In genomic region chr11:24128001-24128400, GRCm38 (mm10) we compare ENCODE assay signal across 18 mouse cellular contexts. TPM values are rescaled to one million over a fixed set of nuclear protein-coding genes. Genes with fewer than 3 reads are reported as not detected.
DNase-seq lines count a peak whose midpoint lies in the region; ATAC-seq and TF ChIP-seq lines count a peak whose summit lies in the region.
"Had no signal": no experiment of that assay in that cellular context is flagged by ENCODE, and none has a peak within 500 bp of the region (broad histone marks: within the 10 kb centered on the region; RNA-seq: fewer than 3 reads in every experiment).

No protein-coding gene starts in this region.

- no peak overlapping the region for H3K4me2 ChIP-seq in forebrain, postnatal 0 days (ENCODE audit: low read depth)
- H3K4me2 ChIP-seq in limb, embryonic 12.5 days: no peak overlapping the region
- H3K4me2 ChIP-seq in liver, embryonic 13.5 days: no peak overlapping the region
- H3K4me2 ChIP-seq in kidney, embryonic 14.5 days (replicated peaks; ENCODE audit: low read depth, low read length): no peak overlapping the region
- H3K4me2 ChIP-seq: heart, embryonic 12.5 days; lung, embryonic 14.5 days had no signal

- peaks cover 28% of the 10 kb centered on the region for H3K36me3 ChIP-seq in forebrain, embryonic 10.5 days (replicated peaks)
- peaks cover 7% of the 10 kb centered on the region for H3K36me3 ChIP-seq in forebrain, postnatal 0 days (ENCODE audit: insufficient read depth)
- peaks cover 53% of the 10 kb centered on the region for H3K36me3 ChIP-seq in limb, embryonic 12.5 days
- peaks cover 64% of the 10 kb centered on the region for H3K36me3 ChIP-seq in limb, embryonic 10.5 days
- peaks cover 37% of the 10 kb centered on the region for H3K36me3 ChIP-seq in liver, embryonic 13.5 days
- no peaks in the 10 kb centered on the region for H3K36me3 ChIP-seq in kidney, embryonic 14.5 days (ENCODE audit: control insufficient read depth, insufficient read depth, low read length)
- H3K36me3 ChIP-seq: heart, embryonic 12.5 days had no signal

- no peak overlapping the region for H3K9ac ChIP-seq in forebrain, postnatal 0 days
- no peak overlapping the region for H3K9ac ChIP-seq in limb, embryonic 12.5 days (replicated peaks)
- peak overlapping the region; percentile 60 for H3K9ac ChIP-seq in liver, embryonic 13.5 days
- H3K9ac ChIP-seq in kidney, embryonic 14.5 days (ENCODE audit: low read depth, low read length): no peak overlapping the region
- H3K9ac ChIP-seq: heart, embryonic 12.5 days; lung, embryonic 14.5 days had no signal

- 51% methylated on average over 2 of the region's 2 CpGs for WGBS in forebrain, embryonic 10.5 days
- WGBS in forebrain, postnatal 0 days: 47% methylated on average over 2 of the region's 2 CpGs
- WGBS in limb, embryonic 12.5 days: 58% methylated on average over 2 of the region's 2 CpGs
- 64% methylated on average over 2 of the region's 2 CpGs for WGBS in limb, embryonic 10.5 days
- 41% methylated on average over 2 of the region's 2 CpGs for WGBS in bone marrow, adult 2 months
- WGBS in liver, embryonic 13.5 days (ENCODE audit: insufficient replicate concordance): 57% methylated on average over 2 of the region's 2 CpGs
- 38% methylated on average over 2 of the region's 2 CpGs for WGBS in kidney, embryonic 14.5 days

- H3K4me1 ChIP-seq in forebrain, embryonic 10.5 days: peaks cover 33% of the 10 kb centered on the region
- H3K4me1 ChIP-seq in forebrain, postnatal 0 days (ENCODE audit: insufficient read depth): no peaks in the 10 kb centered on the region
- peaks cover 44% of the 10 kb centered on the region for H3K4me1 ChIP-seq in limb, embryonic 12.5 days (replicated peaks)
- peaks cover 20% of the 10 kb centered on the region for H3K4me1 ChIP-seq in limb, embryonic 10.5 days
- H3K4me1 ChIP-seq in bone marrow, adult 2 months (ENCODE audit: control insufficient read depth, insufficient read depth, low read length): peaks cover 24% of the 10 kb centered on the region
- peaks cover 99% of the 10 kb centered on the region for H3K4me1 ChIP-seq in liver, embryonic 13.5 days (replicated peaks)
- H3K4me1 ChIP-seq in kidney, embryonic 14.5 days (ENCODE audit: control insufficient read depth, insufficient read depth, low read length): no peaks in the 10 kb centered on the region

- no peak for DNase-seq in forebrain, embryonic 10.5 days (ENCODE audit: extremely low spot score, low spot score)
- no peak for DNase-seq in forebrain, postnatal 0 days
- DNase-seq in limb, embryonic 10.5 days (ENCODE audit: low spot score): no peak
- no peak for DNase-seq in liver, embryonic 13.5 days
- no peak for DNase-seq in kidney, postnatal 14 days
- DNase-seq: adrenal gland, postnatal 10 days; cerebellum, postnatal 10 days; gastrocnemius, postnatal 10 days; kidney, adult 9 months; lung, embryonic 14.5 days; right cerebral cortex, postnatal 4 days had no signal

- TF ChIP-seq CTCF in forebrain, postnatal 0 days (IDR thresholded peaks at IDR 0.05; ENCODE audit: low read depth): no peak
- TF ChIP-seq CTCF in bone marrow, adult 2 months (IDR thresholded peaks at IDR 0.05; ENCODE audit: control insufficient read depth, insufficient read depth, low read length): no peak

- no peaks in the 10 kb centered on the region for H3K27me3 ChIP-seq in forebrain, embryonic 10.5 days (ENCODE audit: poor library complexity, severe bottlenecking)
- no peaks in the 10 kb centered on the region for H3K27me3 ChIP-seq in forebrain, postnatal 0 days (ENCODE audit: insufficient read depth, low read length)
- no peaks in the 10 kb centered on the region for H3K27me3 ChIP-seq in limb, embryonic 12.5 days
- no peaks in the 10 kb centered on the region for H3K27me3 ChIP-seq in limb, embryonic 10.5 days (ENCODE audit: low read depth, poor library complexity, severe bottlenecking)
- no peaks in the 10 kb centered on the region for H3K27me3 ChIP-seq in liver, embryonic 13.5 days
- no peaks in the 10 kb centered on the region for H3K27me3 ChIP-seq in kidney, embryonic 14.5 days (ENCODE audit: control insufficient read depth, insufficient read depth, low read length)
- H3K27me3 ChIP-seq: heart, embryonic 12.5 days had no signal

- H3K27ac ChIP-seq in forebrain, embryonic 10.5 days: peak overlapping the region; percentile 51
- H3K27ac ChIP-seq in forebrain, postnatal 0 days (ENCODE audit: low read depth, low read length): no peak overlapping the region
- H3K27ac ChIP-seq in limb, embryonic 12.5 days: peak overlapping the region; percentile 7; the same call in 1 of the 2 replicates
- no peak overlapping the region for H3K27ac ChIP-seq in limb, embryonic 10.5 days
- H3K27ac ChIP-seq in bone marrow, adult 2 months (ENCODE audit: control insufficient read depth, insufficient read depth, low read depth, low read length, poor library complexity): peak overlapping the region; percentile 31
- H3K27ac ChIP-seq in liver, embryonic 13.5 days: peak overlapping the region; percentile 92
- no peak overlapping the region for H3K27ac ChIP-seq in kidney, embryonic 14.5 days (ENCODE audit: low read depth, low read length)

- H3K4me3 ChIP-seq in forebrain, embryonic 10.5 days: no peak overlapping the region
- no peak overlapping the region for H3K4me3 ChIP-seq in forebrain, postnatal 0 days (ENCODE audit: low read depth, low read length)
- no peak overlapping the region for H3K4me3 ChIP-seq in limb, embryonic 12.5 days (replicated peaks)
- H3K4me3 ChIP-seq in limb, embryonic 10.5 days: no peak overlapping the region
- no peak overlapping the region for H3K4me3 ChIP-seq in bone marrow, adult 2 months (replicated peaks; ENCODE audit: control insufficient read depth, low read depth, low read length)
- H3K4me3 ChIP-seq in liver, embryonic 13.5 days (replicated peaks): no peak overlapping the region
- H3K4me3 ChIP-seq in kidney, embryonic 14.5 days (ENCODE audit: low read length): no peak overlapping the region
- H3K4me3 ChIP-seq: heart, embryonic 12.5 days; myocyte had no signal

- H3K9me3 ChIP-seq in forebrain, embryonic 10.5 days: no peaks in the 10 kb centered on the region
- H3K9me3 ChIP-seq in forebrain, postnatal 0 days (ENCODE audit: low read length): no peaks in the 10 kb centered on the region
- H3K9me3 ChIP-seq in limb, embryonic 12.5 days: no peaks in the 10 kb centered on the region
- no peaks in the 10 kb centered on the region for H3K9me3 ChIP-seq in limb, embryonic 10.5 days (replicated peaks)
- H3K9me3 ChIP-seq in liver, embryonic 13.5 days (replicated peaks): no peaks in the 10 kb centered on the region
- no peaks in the 10 kb centered on the region for H3K9me3 ChIP-seq in kidney, embryonic 14.5 days (ENCODE audit: control insufficient read depth, low read length)
- H3K9me3 ChIP-seq: heart, embryonic 12.5 days had no signal

- no peak for ATAC-seq in forebrain, postnatal 0 days
- ATAC-seq in limb, embryonic 12.5 days (ENCODE audit: insufficient number of reproducible peaks, insufficient read depth, low FRiP score, low TSS enrichment, low read depth): no peak
- no peak for ATAC-seq in liver, embryonic 13.5 days (ENCODE audit: low read depth)
- no peak for ATAC-seq in kidney, embryonic 14.5 days (ENCODE audit: low FRiP score, low TSS enrichment)

- no peak for TF ChIP-seq POLR2A in bone marrow, adult 2 months (IDR thresholded peaks at IDR 0.05; ENCODE audit: borderline replicate concordance, control insufficient read depth, low read depth, low read length)

RNA-seq across cellular contexts. Expression of gene Bcl11a, which starts 50.1 kb away (rescaled TPM):
- polyA plus RNA-seq in forebrain, embryonic 10.5 days (2016; fragmentation: Nextera tagmentation; extraction: Ambion mirVana): 37.6 and 44.1 TPM in 2 replicates
- total RNA-seq in forebrain, postnatal 0 days (2014; rRNA removed): 70.8 and 85.9 TPM in 2 replicates
- 173 and 174 TPM in 2 replicates for polyA plus RNA-seq in forebrain, postnatal 0 days (2015; fragmentation: Nextera tagmentation; extraction: Ambion mirVana)
- polyA plus RNA-seq in limb, embryonic 12.5 days (2016; fragmentation: Nextera tagmentation; extraction: Ambion mirVana): 103 and 109 TPM in 2 replicates
- 41.4 and 75.0 TPM in 2 replicates for polyA plus RNA-seq in limb, embryonic 10.5 days (2016; fragmentation: Nextera tagmentation; extraction: Ambion mirVana)
- polyA plus RNA-seq in bone marrow, adult 2 months (2011; ENCODE audit: insufficient read depth, insufficient read length, low replicate concordance, missing spikeins): 23.1 and 23.5 TPM in 2 replicates
- polyA plus RNA-seq in liver, embryonic 13.5 days (2015; fragmentation: Nextera tagmentation; extraction: Ambion mirVana): 37.9 and 45.0 TPM in 2 replicates
- polyA plus RNA-seq in kidney, embryonic 14.5 days (2014; fragmentation: Nextera tagmentation; extraction: Ambion mirVana): 2.6 and 2.8 TPM in 2 replicates
- polyA plus RNA-seq: myocyte had no signal

RNA-seq across cellular contexts. Expression of gene A830031A19Rik, which starts 53.1 kb away (rescaled TPM):
- polyA plus RNA-seq in forebrain, embryonic 10.5 days (2016; fragmentation: Nextera tagmentation; extraction: Ambion mirVana): not detected in 2 replicates
- total RNA-seq in forebrain, postnatal 0 days (2014; rRNA removed): 1.8 TPM in 1 of 2 replicates, not detected in the other
- 0.26 and 0.63 TPM in 2 replicates for polyA plus RNA-seq in forebrain, postnatal 0 days (2015; fragmentation: Nextera tagmentation; extraction: Ambion mirVana)
- polyA plus RNA-seq in limb, embryonic 12.5 days (2016; fragmentation: Nextera tagmentation; extraction: Ambion mirVana): not detected in 2 replicates
- polyA plus RNA-seq in limb, embryonic 10.5 days (2016; fragmentation: Nextera tagmentation; extraction: Ambion mirVana): not detected in 2 replicates
- polyA plus RNA-seq in bone marrow, adult 2 months (2011; ENCODE audit: insufficient read depth, insufficient read length, low replicate concordance, missing spikeins): not detected in 2 replicates
- not detected in 2 replicates for polyA plus RNA-seq in liver, embryonic 13.5 days (2015; fragmentation: Nextera tagmentation; extraction: Ambion mirVana)
- polyA plus RNA-seq in kidney, embryonic 14.5 days (2014; fragmentation: Nextera tagmentation; extraction: Ambion mirVana): not detected in 2 replicates
- total RNA-seq: adrenal gland, postnatal 10 days; gastrocnemius, postnatal 10 days; hematopoietic stem cell, adult 5-6 weeks; megakaryocyte progenitor cell, adult 5-6 weeks had no signal
- polyA plus RNA-seq: heart, embryonic 12.5 days; lung, embryonic 14.5 days; myocyte had no signal

Comparison
In these comparisons a context has a peak if more than half of its experiments do, and no peak if none do; other contexts are left out.
1. H3K27ac ChIP-seq: peak in forebrain, embryonic 10.5 days (single experiment), limb, embryonic 12.5 days (single experiment), bone marrow, adult 2 months (single experiment) and liver, embryonic 13.5 days (single experiment); none in forebrain, postnatal 0 days (single experiment), limb, embryonic 10.5 days (single experiment) and kidney, embryonic 14.5 days (single experiment).